Mouse (Mus musculus) stomach, postnatal 0 days (tissue): Measurements from ENCODE around the gene Coq4.

Experiments
- CTCF ChIP-seq: IDR thresholded peaks from 2 replicates; pipeline ENCODE4 v1.5.1; 2016; ENCODE audit warnings: antibody characterized with exemption, low read depth, mild to moderate bottlenecking, moderate library complexity
- EP300 ChIP-seq: optimal IDR thresholded peaks from 2 replicates; pipeline ENCODE3; 2016; ENCODE audit warnings: antibody characterized with exemption

- peak; percentile 97 for TF ChIP-seq CTCF
- TF ChIP-seq EP300, result no peak
These were observed 22.5 kb upstream of the Coq4 start for GRCm38 (mm10) chr2:29764831-29765230.
